Mouse (Mus musculus): ENCODE measurements at regions not wholly inside any gene's neighbourhood (a gene's known extent, or its start where the extent isn't known, plus 50 kb on each side); places are given as distances from the start of the nearest gene placed in this dataset.
"Not testable (repeated sequence)": the region's sequence is repeated elsewhere in the genome, so short reads cannot be mapped to it uniquely, and the experiment has no call there.

- no peak for DNase-seq
These were observed 135.1 kb downstream of the Bcat1 start for GRCm38 (mm10) chr6:144940871-144941380.

GRCm38 (mm10) chr6:144938613-144939236 lies 137.3 kb downstream of the Bcat1 start:
- no peak for DNase-seq

- no peak for DNase-seq
These were observed 138.8 kb downstream of the Bcat1 start for GRCm38 (mm10) chr6:144937211-144937610.

GRCm38 (mm10) chr6:144933722-144934235 lies 142.2 kb downstream of the Bcat1 start:
- DNase-seq: no peak

GRCm38 (mm10) chr6:144932402-144932801 lies 143.6 kb downstream of the Bcat1 start:
- no peak for DNase-seq

DNA sequence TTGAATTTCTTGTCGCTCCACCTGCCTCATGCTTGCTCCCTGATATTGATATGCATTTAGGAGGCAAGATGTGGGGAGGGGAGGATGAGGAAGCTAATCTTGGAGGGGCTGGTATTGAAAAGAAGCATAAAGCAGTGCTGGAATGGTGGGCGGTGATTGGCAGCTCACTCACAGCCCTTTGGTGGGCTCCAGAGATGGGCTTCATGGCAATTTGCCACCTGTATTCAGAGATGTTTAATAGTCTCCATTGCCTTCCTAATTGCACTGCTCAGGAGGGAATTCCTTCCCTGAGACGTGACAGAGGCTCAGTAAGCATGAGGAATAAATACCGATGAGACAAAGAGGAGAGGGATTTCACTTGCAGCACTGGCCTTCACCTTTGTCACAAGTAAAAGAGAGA lies 146.0 kb downstream of the Bcat1 start:
- no peak for DNase-seq

DNA sequence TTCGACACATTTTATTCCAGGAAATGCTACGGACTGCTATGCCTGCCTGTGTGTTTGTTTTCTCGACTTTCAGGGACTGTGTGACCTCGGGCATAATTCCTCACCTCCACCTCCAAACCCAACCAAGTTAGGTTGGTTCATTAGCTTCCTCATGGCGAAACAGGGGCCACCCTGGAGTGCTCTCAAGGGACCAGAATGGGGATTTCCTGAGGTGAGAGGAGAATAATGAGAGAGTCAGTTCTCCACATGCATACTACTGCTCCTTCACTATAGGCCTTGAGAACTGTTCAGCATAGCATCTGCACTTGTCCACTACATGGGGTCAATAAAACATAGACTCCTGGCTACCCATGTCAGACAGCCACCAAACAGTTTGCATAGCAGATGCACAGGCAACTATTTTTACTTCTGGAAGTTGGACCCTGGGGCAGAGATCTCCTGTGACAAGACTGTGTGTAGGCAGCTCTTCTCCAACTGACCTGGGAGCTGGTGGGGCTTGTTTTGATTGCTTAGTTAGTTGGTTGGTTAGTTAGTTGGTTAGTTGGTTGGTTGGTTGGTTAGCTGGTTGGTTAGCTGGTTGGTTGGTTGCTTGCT lies 146.6 kb downstream of the Bcat1 start:
- DNase-seq: no peak

DNA sequence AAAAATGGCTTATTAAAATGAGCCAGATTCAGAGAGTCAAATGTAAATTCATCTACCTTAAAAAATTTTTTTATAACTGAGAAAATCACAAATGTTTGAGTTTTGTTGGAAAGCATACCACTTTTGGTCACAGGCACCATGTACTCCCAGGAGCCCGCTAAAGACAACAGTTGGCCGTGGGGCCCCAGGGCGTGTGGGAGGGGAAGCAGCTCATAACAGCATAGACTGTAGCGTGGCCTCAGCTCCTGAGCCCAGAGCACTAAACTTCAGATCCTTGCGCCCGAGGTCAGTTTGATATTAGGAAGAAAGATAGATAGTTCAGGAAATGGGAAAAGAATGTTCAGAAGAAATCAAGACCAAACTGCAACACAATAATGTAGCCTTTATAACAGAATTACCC lies 145.8 kb upstream of the Sox5 start:
- DNase-seq: no peak

GRCm38 (mm10) chr6:144922762-144923161 lies 141.0 kb upstream of the Sox5 start:
- DNase-seq: peak; percentile 43 to 63

DNA sequence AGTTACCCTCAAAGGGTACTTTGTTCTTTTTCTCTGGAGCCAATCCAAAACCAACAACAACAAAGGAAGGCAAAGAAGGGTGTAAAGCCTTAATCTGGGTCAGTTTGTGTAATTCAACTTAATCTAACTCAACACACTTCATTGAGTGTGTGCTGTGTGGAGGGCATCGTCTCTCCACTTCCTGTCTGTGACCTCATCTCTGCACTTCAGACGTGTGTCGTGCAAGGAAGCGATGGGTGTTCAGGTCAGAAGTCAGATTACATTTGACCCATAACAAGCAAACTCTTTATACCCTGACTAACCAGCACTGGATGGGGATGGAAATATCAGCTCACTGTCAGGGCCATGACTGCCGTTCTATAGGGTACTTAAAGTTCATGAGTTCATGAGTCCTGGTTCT lies 138.0 kb upstream of the Sox5 start:
- no peak for DNase-seq

DNA sequence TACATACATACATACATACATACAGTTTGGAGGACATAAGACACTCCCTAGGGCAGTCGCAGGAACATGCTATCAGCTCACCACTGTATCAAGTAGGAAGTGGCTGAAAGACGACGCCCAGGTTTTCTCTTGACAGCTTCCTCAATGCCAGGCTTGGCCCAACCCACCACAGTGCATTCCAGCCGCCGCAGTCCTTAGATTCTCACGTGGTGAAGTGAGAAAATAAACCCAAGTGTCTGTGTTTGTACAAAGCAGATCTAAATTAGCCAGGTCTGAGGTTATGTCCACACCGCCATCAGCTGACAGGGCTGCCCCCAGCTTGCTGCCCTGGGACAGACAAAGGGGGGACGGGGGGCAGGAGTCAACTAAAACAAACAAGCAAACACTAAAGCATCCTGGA lies 135.4 kb upstream of the Sox5 start:
- peak in 1 of 2 experiments; percentile 4 for DNase-seq

- DNase-seq: no peak
These were observed 130.0 kb upstream of the Sox5 start for GRCm38 (mm10) chr6:144911781-144912180.

GRCm38 (mm10) chr6:144910392-144910791 lies 128.6 kb upstream of the Sox5 start:
- no peak for DNase-seq

DNA sequence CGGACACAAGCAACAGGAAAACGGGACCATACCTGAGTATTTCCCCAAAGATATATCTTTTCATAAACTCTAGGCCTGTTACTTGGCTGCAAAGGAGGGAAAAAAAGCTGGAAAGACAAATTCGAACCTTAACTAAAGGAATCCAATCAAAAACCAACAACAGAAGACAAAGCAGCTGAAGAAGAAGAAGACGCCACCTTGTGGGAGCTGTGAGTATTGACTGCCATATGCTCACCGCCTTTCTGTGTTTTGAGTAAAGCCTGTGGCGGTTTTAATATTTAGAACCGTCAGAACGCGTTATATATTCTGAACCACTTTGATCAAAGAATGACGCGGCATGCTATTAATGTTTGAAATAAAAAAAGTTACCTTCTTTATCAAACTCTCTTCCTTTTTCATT lies 126.9 kb upstream of the Sox5 start:
- no peak for DNase-seq

DNA sequence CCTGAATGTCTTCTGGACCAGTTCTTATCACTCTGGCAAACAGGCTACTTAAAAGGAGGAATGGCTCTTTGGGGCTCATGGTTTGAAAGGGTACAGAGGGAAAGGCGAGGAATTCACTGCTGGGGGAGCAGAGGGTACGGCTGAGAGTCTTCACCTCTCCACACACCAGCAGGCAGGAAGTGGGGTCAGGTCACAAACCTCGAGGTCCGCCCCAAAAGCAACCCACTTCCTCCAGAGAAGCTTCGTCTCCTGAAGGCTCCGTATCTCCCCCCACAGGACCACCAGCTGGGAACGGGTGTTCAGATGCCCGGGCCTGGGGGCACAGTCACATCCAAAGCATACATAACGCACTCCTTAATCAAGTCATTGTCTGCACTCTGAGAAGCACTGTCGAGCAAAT lies 121.4 kb upstream of the Sox5 start:
- no peak for DNase-seq

- DNase-seq: no peak
These were observed 120.7 kb upstream of the Sox5 start for GRCm38 (mm10) chr6:144902267-144902995.

GRCm38 (mm10) chr6:144901825-144902224 lies 120.0 kb upstream of the Sox5 start:
- no peak for DNase-seq

DNA sequence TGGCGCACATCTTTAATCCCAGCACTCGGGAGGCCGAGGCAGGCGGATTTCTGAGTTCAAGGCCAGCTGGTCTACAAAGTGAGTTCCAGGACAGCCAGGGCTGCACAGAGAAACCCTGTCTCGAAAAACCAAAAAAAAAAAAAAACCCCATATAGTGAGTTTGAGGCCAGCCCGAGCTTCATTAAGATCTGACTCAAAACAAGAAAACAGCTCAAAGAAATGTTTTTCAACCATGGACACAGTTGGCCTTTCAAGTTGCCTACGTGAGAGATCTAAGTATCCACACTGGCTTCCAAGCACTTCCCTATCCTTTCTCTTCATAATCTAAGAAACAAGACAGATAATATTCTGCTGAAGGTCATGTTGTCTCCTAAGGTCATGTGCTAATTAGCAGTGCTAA lies 119.1 kb upstream of the Sox5 start:
- not testable (repeated sequence) for DNase-seq

- DNase-seq: no peak
These were observed 115.7 kb upstream of the Sox5 start for GRCm38 (mm10) chr6:144897526-144897925.

DNA sequence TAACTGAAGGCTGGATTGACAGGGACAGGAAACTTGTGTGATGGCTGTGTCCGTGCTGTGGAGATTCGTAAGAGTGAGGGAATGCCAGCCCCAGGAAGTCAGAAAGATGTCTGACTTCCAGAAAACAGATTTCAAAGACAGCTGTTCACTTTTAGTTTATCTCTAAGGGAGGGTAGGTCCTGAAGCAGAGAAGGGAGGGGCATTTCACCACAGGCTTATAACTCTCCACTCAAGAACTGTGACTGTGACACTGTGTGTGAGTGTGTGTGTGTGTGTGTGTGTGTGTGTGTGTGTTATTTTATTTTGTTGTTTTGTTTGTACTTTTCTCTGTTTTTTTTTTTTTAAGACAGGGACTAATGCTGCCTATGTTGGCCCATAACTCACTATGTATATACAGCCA lies 109.1 kb upstream of the Sox5 start:
- no peak for DNase-seq

DNA sequence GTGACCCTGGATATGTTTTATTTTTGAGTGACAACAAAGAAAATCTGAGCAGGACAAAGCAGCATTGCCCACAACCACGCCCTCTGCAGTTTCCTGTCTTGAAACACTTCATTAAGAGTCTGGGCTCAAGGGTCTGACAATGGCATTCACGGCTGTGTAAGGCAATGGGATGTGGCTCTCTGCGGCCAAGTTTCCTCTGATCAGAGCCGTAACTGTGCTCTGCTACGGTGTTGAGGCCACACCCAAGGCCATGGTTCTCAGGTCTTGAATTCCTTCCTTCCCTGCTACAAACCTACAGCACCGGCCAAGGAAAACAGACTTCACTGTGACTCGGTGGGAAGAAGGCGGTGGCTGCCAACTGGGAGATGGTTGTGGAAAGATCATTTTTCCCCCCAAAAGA lies 108.4 kb upstream of the Sox5 start:
- no peak for DNase-seq

GRCm38 (mm10) chr6:144883117-144883516 lies 101.3 kb upstream of the Sox5 start:
- no peak for DNase-seq

GRCm38 (mm10) chr6:144880098-144880497 lies 98.3 kb upstream of the Sox5 start:
- no peak for DNase-seq

DNA sequence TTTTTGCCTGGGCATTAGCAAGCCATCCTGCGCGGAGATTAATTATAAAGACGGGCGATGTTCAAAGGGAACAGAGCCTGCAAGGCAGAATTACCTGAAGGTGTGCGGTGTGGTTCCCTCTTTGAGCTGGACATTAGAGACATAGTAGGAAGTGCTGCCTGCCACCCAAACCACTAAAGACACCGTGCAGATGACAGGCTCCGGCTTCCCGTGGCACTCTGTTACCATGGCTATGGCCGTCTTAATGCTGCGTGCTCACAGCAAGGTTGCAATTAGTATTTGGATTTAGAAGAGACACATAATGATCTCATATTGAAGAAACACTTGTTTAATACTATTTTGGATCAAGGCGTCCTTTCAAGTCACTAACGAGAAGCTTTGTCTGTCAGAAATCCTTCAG lies 95.0 kb upstream of the Sox5 start:
- no peak for DNase-seq

All from kidney, postnatal 25 days (tissue).